Mouse (Mus musculus) layer of hippocampus, adult 2 months (tissue): ENCODE measurements around the gene Hist1h2ai. TPM values are rescaled to one million over a fixed set of nuclear protein-coding genes. Genes with fewer than 3 reads are reported as not detected.
A peak's percentile ranks its signal among the peaks of the same experiment; 100 is the strongest.
"Not testable (repeated sequence)": the region's sequence is repeated elsewhere in the genome, so short reads cannot be mapped to it uniquely, and the experiment has no call there.

ENCODE experiments used
- DNase-seq, 2 experiments: peaks; one replicate each; pipeline ENCODE4 v3.0.0; 2022; ENCODE audit warnings: low spot score in 2 of 2
- H3K27ac ChIP-seq: fragments of 200-600 bp; 2 replicates; pipeline ENCODE4 v1.8.1; 2022
- H3K4me3 ChIP-seq: fragments of 200-600 bp; 2 replicates; pipeline ENCODE4 v1.8.1; 2022; ENCODE audit warnings: mild to moderate bottlenecking
- CTCF ChIP-seq: fragments of 200-600 bp; conservative IDR thresholded peaks from 2 replicates; pipeline ENCODE4 v1.8.1; 2022; ENCODE audit warnings: antibody characterized with exemption, mild to moderate bottlenecking, moderate library complexity
- total RNA-seq, 2 experiments: library from RNA; stranded (reverse); gene quantifications; 2 replicates each; pipeline ENCODE4 v1.2.3; 2021

Hist1h2ai gene
- total RNA-seq, 2 experiments from 2014 or later: 27.6 to 54.9 TPM

DNA sequence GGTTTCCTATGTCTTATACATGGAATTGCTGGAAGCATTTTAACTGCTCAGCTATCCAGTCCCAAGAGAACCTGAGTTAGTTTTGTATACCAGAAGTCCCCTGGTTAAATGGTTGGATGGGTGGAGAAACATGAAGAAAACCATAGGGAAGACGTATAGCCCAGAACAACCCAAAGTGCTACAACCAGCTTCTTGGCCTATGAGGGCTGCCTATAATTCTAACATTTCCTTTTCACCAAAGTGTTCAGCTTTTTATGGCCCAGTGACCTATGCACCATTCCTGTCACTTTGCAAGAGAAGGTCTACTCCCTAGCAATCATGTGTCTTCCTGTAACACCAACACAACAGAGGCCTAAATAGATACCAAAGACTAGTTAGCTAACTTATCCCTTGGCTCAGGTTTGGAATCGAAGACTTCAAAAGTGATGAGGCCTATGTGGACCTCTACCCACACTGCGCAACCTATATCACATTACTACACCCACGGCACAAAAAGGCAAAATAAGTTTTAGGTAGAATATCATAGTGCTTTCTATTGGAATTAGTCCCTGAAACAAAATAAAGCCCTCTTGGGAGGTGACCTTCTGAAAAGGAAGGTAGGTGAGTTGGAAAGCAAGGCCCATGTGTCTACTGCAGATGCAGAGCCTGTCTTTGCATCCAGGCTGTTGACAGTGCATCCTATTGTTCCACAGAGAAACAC, 2.3 kb downstream of the Hist1h2ai start:
- Histone ChIP-seq H3K4me3 (peak overlapping the region; percentile 49; the same call in 1 of the 2 replicates), H3K27ac (no peak overlapping the region)
- no peak for DNase-seq
- no peak for TF ChIP-seq CTCF

GRCm38 (mm10) chr13:21721107-21721756, 5.0 kb downstream of the Hist1h2ai start:
- not testable (repeated sequence) for DNase-seq, H3K27ac ChIP-seq
- peak overlapping the region; percentile 54 for H3K4me3 ChIP-seq

- Histone ChIP-seq H3K27ac (peak within 1 kb of the TSS; percentile 57; the same call in 1 of the 2 replicates), H3K4me3 (peak within 1 kb of the TSS; percentile 54)
- peak; percentile 53 to 81 for DNase-seq
Observed at GRCm38 (mm10) chr13:21721757-21722372, 5.6 kb downstream of the Hist1h2ai start, which contains the start of gene Hist1h2bm. Gene Hist1h2bm, plus strand, starts transcription at chr13:21722044.

DNA sequence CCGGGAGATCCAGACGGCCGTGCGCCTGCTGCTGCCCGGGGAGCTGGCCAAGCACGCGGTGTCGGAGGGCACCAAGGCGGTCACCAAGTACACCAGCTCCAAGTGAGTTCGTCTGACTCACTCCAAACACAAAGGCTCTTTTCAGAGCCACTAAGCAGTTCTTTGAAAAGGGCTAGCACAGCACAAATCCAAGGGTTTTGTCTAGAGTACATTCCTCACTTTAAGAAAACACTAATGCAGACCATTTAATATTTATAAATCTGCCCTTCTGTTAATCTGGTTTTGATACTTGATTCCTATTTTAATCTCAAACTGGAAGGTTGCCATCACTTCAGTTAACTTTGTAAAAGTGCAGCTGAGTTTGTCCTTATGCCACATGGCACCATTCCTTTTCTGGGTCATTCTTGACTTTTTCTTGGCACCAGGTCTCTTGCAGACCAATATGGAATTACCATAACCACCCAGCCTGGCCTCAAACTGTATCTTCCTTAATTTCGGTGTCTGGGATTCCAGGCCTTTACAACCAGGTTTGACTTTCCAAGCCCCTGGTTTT, 6.2 kb downstream of the Hist1h2ai start:
- H3K4me3 ChIP-seq: peak overlapping the region; percentile 54
- DNase-seq: no peak
- H3K27ac ChIP-seq: peak overlapping the region; percentile 57; the same call in 1 of the 2 replicates
- no peak for TF ChIP-seq CTCF

DNA sequence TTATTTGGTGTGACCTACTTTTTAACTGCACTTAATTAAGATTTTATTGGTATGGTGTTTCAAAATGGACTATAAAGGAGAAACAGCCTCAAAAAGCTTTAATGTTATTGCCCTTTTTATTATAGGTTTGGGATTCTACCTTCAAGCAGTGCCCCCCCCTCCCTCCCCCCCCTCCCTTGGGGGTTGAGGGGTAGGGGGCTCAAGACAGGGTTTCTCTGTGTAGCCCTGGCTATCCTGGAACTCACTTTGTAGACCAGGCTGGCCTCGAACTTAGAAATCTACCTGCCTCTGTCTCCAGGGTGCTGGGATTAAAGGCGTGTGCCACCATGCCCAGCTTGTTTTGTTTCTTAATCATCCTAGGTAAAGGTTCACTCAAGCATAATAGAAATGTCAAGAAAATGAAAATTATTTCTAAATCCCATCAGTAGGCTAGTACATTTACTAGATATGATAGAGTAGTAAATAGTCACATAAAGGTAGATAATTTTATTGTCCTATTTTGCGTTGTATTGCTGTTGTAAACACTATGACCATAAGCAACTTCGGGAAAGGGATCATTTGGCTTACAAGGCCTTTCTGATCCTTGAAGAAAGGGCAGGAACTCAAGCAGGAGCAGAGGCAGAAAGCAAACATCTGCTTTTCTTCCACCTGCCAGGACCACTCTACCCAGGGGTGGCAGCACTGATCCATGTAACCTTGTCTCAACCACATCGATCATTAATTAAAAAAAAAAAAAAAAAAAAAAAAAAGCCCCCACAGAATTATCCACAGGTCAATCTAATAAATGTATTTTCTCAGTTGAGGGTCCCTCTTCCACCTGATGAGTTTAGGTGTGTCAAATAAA, 7.0 kb downstream of the Hist1h2ai start:
- no peak for DNase-seq
- no peak overlapping the region for H3K27ac ChIP-seq
- TF ChIP-seq CTCF: no peak
- no peak overlapping the region for H3K4me3 ChIP-seq

DNA sequence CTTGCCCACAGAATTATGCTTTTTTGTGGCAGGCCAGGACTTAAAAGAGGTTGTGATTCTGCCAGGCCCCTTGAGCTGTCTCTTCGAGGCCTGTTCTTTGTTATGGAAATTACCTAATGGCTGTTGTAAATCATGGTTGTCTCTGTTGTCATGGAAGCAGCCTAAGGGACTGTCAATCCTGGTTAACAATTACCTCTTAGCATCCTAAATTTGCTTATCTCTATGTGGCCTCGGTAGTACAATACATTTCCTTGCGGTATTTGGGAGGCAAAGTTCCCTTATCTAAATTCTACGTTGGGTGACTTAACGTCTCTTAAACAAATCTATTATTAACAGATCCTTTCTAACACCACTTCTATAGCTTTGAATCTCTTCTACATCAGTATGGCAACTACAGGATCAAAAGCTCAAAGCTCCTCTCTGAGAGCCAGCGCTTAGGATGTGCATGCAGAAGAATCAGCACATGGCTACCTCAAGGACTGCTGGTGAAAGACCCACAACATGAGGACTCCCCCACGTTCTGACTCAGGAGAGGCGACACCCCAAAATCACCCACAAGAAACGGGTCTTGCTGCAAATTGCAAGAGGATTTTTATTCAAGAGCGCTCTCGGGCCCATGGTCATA, 11.8 kb downstream of the Hist1h2ai start:
- TF ChIP-seq CTCF: no peak
- DNase-seq: no peak
- no peak overlapping the region for H3K4me3 ChIP-seq
- no peak overlapping the region for H3K27ac ChIP-seq

- no peak for TF ChIP-seq CTCF
- H3K4me3 ChIP-seq: no peak overlapping the region
- no peak overlapping the region for H3K27ac ChIP-seq
- no peak for DNase-seq
Observed at GRCm38 (mm10) chr13:21729544-21729943, 13.3 kb downstream of the Hist1h2ai start.

- TF ChIP-seq CTCF: no peak
- no peak overlapping the region for H3K27ac ChIP-seq
Observed at GRCm38 (mm10) chr13:21733466-21733865, 17.2 kb downstream of the Hist1h2ai start.

DNA sequence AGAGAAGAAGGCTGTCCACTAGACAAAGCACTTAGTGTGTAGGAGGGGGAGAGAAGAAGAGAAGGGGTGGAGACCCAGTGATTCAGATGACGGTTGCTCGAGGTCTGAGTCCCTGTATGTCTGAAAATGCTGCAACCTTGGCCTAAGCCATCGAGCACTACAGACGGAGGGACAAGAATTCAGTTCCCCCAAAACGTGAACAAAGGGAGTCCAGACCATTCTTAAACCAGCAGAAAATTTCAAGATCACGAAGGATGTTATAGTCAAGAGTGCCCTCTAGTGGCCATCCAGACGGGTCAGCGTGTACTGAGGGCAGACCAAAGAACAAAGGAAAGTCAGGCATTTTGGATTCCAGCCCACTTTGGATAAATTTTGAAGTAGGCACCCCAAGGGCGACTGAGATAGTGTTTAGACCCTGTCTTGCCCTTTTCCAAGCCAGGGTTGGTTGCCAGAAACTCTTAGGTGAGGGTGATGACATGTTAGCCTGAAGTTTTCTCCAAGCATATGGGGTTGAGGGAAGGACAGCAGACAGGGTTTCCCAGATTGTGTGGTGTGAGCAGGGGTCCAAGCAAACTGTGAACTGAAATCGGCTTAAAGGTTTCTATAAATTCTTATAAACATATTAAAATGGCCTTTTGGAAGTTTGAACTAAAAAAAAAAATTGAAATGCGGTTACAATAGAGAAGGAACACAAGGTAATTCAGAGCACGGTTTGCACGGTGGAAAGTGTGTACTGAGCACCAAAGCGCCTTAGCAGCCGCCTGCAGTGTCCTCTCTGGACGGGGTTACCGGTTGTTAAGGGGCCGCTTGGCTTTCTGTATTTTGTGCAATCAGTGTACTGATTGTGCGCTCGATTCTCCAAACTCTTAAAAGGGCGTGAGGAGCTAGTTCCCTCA, 18.0 kb downstream of the Hist1h2ai start:
- peak; percentile 90 for TF ChIP-seq CTCF
- H3K27ac ChIP-seq: peak overlapping the region; percentile 84

More at GRCm38 (mm10) chr13:21733466-21733865, 17.2 kb downstream of the Hist1h2ai start:
- no peak for DNase-seq
- H3K4me3 ChIP-seq: no peak overlapping the region

DNA sequence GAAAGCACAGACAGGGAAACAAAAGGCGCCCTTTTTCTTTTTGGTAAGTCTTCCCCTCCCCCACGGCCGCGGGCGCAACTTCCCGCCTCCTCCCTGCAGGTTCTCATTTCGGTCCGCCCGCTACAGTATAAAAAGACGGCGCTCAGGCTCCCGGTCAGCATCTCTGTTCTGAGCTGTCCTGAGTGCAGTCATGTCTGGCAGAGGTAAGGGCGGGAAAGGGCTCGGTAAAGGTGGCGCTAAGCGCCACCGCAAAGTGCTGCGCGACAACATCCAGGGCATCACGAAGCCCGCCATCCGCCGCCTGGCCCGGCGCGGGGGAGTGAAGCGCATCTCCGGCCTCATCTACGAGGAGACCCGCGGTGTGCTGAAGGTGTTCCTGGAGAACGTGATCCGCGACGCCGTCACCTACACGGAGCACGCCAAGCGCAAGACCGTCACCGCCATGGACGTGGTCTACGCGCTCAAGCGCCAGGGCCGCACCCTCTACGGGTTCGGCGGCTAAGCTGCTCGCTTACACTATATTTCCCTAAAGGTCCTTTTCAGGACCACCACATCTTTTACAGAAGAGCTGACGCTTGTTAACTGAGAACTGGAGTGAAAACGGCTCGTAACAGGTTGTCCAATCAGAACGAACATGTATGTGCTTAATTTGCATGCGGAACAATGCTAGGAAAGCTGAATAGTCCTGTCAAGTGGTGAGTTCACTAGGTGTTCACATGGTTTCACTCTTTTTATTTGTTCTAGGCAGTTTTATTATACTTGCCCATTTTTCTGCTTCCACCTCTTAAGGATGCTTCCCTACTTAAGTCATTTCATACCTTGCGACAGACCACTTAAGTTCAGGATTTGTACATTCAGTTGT, 18.9 kb downstream of the Hist1h2ai start, which contains the start of gene Hist1h4j:
TSS of gene Hist1h4j (plus strand) at position 159 of the 862 bp plus-strand sequence.
- Histone ChIP-seq H3K4me3 (peak within 1 kb of the TSS; percentile 67), H3K27ac (peak within 1 kb of the TSS; percentile 84)
- peak; percentile 71 to 79 for DNase-seq

More for the DNA sequence above, 18.0 kb downstream of the Hist1h2ai start:
- DNase-seq: peak; percentile 76 to 79
- peak overlapping the region; percentile 67 for H3K4me3 ChIP-seq
